Mouse (Mus musculus): Measurements from ENCODE around the gene Tnfrsf8. TPM values are rescaled to one million over a fixed set of nuclear protein-coding genes. Genes with fewer than 3 reads are reported as not detected.
"Not testable (repeated sequence)": the region's sequence is repeated elsewhere in the genome, so short reads cannot be mapped to it uniquely, and the experiment has no call there.

The Tnfrsf8 gene
- polyA plus RNA-seq, 1 experiment from 2014 or later: 0.59 TPM

DNA sequence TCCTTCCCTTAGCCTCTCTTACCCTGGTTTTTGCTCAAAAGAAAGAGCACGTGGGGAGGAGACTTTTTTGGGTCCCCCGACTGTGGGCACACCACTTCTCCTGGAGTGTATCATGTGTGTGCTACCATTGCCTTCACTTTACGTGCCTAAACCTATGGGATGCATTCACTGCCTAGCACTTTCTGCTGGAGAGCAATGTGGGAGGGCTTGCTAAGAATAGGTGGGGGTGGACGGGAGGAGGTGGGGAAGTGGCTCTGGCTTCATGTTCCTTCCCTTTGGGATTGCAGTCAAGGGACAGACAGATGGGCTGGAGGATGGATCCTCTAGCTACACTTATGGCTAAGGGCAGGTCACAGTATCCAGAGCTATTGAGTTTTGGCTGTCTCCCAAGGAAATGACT is 5.7 kb upstream of the Tnfrsf8 start:
- Histone ChIP-seq H3K27ac (no peak overlapping the region), H3K79me2 (ENCODE audit: inconsistent target) (no peaks in the 10 kb centered on the region), H3K4me3 (ENCODE audit: inconsistent target) (no peak overlapping the region), H3K36me3 (ENCODE audit: inconsistent target) (no peaks in the 10 kb centered on the region)
- 93% methylated on average over 4 of the region's 4 CpGs for WGBS (ENCODE audit: missing documents)

- no peaks in the 10 kb centered on the region for H3K36me3 ChIP-seq (ENCODE audit: inconsistent target)
- 66% methylated on average over 4 of the region's 4 CpGs for WGBS (ENCODE audit: missing documents)
- no peaks in the 10 kb centered on the region for H3K79me2 ChIP-seq (ENCODE audit: inconsistent target)
- H3K27ac ChIP-seq: no peak overlapping the region
- H3K4me3 ChIP-seq (ENCODE audit: inconsistent target): no peak overlapping the region
Observed at GRCm38 (mm10) chr4:145319274-145320226, 4.6 kb upstream of the Tnfrsf8 start.

- Histone ChIP-seq H3K27ac (no peak overlapping the region), H3K4me3 (ENCODE audit: inconsistent target) (no peak overlapping the region), H3K79me2 (ENCODE audit: inconsistent target) (no peaks in the 10 kb centered on the region), H3K36me3 (ENCODE audit: inconsistent target) (no peaks in the 10 kb centered on the region)
- 94% methylated on average over 5 of the region's 5 CpGs for WGBS (ENCODE audit: missing documents)
Observed at GRCm38 (mm10) chr4:145316708-145317107, 1.7 kb upstream of the Tnfrsf8 start.

- H3K4me3 ChIP-seq (ENCODE audit: inconsistent target): no peak overlapping the region
- no peaks in the 10 kb centered on the region for H3K79me2 ChIP-seq (ENCODE audit: inconsistent target)
- H3K36me3 ChIP-seq (ENCODE audit: inconsistent target): no peaks in the 10 kb centered on the region
- WGBS (ENCODE audit: missing documents): 71% methylated on average over 4 of the region's 4 CpGs
- H3K27ac ChIP-seq: no peak overlapping the region
Observed at GRCm38 (mm10) chr4:145313966-145314365, 998 bp downstream of the Tnfrsf8 start.

- H3K4me3 ChIP-seq (ENCODE audit: inconsistent target): no peak overlapping the region
- 92% methylated on average over 2 of the region's 3 CpGs for WGBS (ENCODE audit: missing documents)
Observed at GRCm38 (mm10) chr4:145313256-145313655, 1.7 kb downstream of the Tnfrsf8 start.

DNA sequence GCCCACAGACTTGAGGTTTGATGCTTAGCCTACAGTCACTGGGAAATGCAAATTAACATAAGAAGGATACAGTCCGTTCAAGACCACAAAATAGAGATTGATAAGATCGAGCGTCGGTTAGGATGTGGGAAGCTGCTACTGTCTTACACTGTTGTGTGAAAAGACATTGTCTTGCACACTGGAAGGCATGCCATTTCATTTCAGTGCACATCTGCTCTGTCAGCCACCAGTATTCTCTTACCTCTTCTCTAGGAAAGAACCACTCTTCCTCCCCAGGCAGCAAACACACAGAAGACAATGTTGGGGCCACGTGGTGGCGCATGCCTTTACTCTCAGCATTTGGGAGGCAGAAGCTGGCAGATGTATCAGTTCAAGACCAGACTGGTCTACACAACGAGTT is 2.4 kb downstream of the Tnfrsf8 start:
- H3K27ac ChIP-seq: no peak overlapping the region
- WGBS (ENCODE audit: missing documents): 37% methylated on average over 7 of the region's 7 CpGs
- H3K79me2 ChIP-seq (ENCODE audit: inconsistent target): no peaks in the 10 kb centered on the region
- no peaks in the 10 kb centered on the region for H3K36me3 ChIP-seq (ENCODE audit: inconsistent target)
- no peak overlapping the region for H3K4me3 ChIP-seq (ENCODE audit: inconsistent target)

More at GRCm38 (mm10) chr4:145313256-145313655, 1.7 kb downstream of the Tnfrsf8 start:
- no peaks in the 10 kb centered on the region for H3K79me2 ChIP-seq (ENCODE audit: inconsistent target)
- no peaks in the 10 kb centered on the region for H3K36me3 ChIP-seq (ENCODE audit: inconsistent target)
- H3K27ac ChIP-seq: no peak overlapping the region

DNA sequence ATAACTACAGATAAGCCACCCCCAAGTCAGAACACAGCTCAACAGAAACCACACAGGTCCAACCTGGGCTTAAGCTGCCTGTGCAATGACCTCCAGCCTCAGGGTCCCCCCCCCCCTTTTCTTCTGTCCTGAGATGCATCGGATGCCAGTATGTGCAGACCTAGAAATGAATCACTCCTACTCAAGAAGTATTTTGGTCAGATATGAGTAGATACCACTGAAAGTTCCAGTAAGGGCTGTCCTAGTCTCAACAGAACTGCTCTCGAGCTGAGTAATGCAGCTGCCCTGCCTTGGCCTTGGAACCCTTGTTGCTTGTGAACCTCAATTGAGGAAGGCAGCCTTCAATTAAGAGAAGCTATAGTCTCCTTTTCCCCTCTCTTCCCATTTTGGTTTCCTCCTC is 4.1 kb downstream of the Tnfrsf8 start:
- Histone ChIP-seq H3K27ac (no peak overlapping the region), H3K79me2 (ENCODE audit: inconsistent target) (no peaks in the 10 kb centered on the region), H3K4me3 (ENCODE audit: inconsistent target) (no peak overlapping the region), H3K36me3 (ENCODE audit: inconsistent target) (no peaks in the 10 kb centered on the region)
- 88% methylated on average over 2 of the region's 2 CpGs for WGBS (ENCODE audit: missing documents)

- H3K27ac ChIP-seq: no peak overlapping the region
- 84% methylated on average over 4 of the region's 4 CpGs for WGBS (ENCODE audit: missing documents)
- H3K79me2 ChIP-seq (ENCODE audit: inconsistent target): no peaks in the 10 kb centered on the region
- no peaks in the 10 kb centered on the region for H3K36me3 ChIP-seq (ENCODE audit: inconsistent target)
- no peak overlapping the region for H3K4me3 ChIP-seq (ENCODE audit: inconsistent target)
Observed at GRCm38 (mm10) chr4:145306422-145306821, 8.5 kb downstream of the Tnfrsf8 start.

DNA sequence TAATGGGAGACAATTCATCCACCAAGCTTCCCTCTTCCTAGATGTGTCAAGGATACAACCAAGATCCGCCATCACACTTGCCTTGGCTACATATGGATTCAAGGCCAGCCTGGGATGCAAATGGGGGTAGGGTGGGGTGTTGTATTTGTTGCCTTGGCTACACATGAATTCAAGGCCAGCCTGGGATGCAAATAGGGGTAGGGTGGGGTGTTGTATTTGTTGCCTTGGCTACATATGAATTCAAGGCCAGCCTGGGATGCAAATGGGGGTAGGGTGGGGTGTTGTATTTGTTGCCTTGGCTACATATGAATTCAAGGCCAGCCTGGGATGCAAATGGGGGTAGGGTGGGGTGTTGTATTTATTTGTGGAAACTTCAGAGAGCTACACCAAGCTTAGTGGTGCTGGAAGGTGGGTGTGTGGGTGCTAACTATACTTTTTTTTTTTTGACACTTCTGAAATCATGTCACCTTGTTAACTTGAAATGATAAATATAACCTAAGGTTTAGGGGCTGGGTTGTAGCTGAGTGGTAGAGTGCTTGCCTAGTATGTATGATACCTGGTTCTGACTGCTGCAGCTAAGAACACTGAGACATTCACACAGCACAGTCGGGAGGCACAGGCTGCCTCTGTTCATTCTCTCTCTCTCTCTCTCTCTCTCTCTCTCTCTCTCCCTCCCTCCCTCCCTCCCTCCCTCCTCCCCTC is 9.2 kb downstream of the Tnfrsf8 start:
- H3K4me3 ChIP-seq (ENCODE audit: inconsistent target); H3K79me2 ChIP-seq (ENCODE audit: inconsistent target); H3K36me3 ChIP-seq (ENCODE audit: inconsistent target); H3K27ac ChIP-seq: not testable (repeated sequence)
- 66% methylated on average over 2 of the region's 2 CpGs for WGBS (ENCODE audit: missing documents)

- H3K4me3 ChIP-seq (ENCODE audit: inconsistent target): no peak overlapping the region
- no peak overlapping the region for H3K27ac ChIP-seq
- WGBS (ENCODE audit: missing documents): 100% methylated on average over 2 of the region's 4 CpGs
- no peaks in the 10 kb centered on the region for H3K36me3 ChIP-seq (ENCODE audit: inconsistent target)
- no peaks in the 10 kb centered on the region for H3K79me2 ChIP-seq (ENCODE audit: inconsistent target)
Observed at GRCm38 (mm10) chr4:145304109-145304508, 10.9 kb downstream of the Tnfrsf8 start.

- H3K79me2 ChIP-seq (ENCODE audit: inconsistent target): no peaks in the 10 kb centered on the region
- WGBS (ENCODE audit: missing documents): 93% methylated on average over 3 of the region's 3 CpGs
- H3K36me3 ChIP-seq (ENCODE audit: inconsistent target): no peaks in the 10 kb centered on the region
- H3K4me3 ChIP-seq (ENCODE audit: inconsistent target): no peak overlapping the region
- H3K27ac ChIP-seq: no peak overlapping the region
Observed at GRCm38 (mm10) chr4:145302106-145302505, 12.9 kb downstream of the Tnfrsf8 start.

GRCm38 (mm10) chr4:145300210-145300927 is 14.6 kb downstream of the Tnfrsf8 start:
- 4% methylated on average over 9 of the region's 12 CpGs for WGBS (ENCODE audit: missing documents)
- H3K4me3 ChIP-seq (ENCODE audit: inconsistent target): no peak overlapping the region
- no peaks in the 10 kb centered on the region for H3K79me2 ChIP-seq (ENCODE audit: inconsistent target)
- H3K27ac ChIP-seq: no peak overlapping the region
- H3K36me3 ChIP-seq (ENCODE audit: inconsistent target): no peaks in the 10 kb centered on the region

DNA sequence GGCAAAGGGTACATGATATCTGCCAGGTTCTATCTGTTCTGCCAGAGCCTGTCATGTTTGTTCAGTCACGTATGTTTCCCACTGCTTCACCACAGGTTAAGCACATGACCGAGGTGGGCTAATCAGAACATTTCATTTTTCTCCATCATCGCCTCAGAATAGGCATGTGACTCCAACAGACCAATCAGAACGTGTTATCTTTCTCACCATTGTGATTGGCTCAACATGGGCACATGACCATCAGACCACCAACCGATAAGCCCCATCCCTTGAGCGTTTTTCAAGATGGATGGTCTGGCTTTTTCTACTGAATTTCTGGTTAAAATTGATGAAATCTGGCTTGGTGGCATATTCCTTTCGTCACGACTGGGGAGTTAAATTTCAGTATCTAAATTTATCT is 15.6 kb downstream of the Tnfrsf8 start:
- WGBS (ENCODE audit: missing documents): 83% methylated on average over 7 of the region's 8 CpGs
- Histone ChIP-seq H3K79me2 (ENCODE audit: inconsistent target) (no peaks in the 10 kb centered on the region), H3K4me3 (ENCODE audit: inconsistent target) (no peak overlapping the region), H3K27ac (no peak overlapping the region), H3K36me3 (ENCODE audit: inconsistent target) (no peaks in the 10 kb centered on the region)

DNA sequence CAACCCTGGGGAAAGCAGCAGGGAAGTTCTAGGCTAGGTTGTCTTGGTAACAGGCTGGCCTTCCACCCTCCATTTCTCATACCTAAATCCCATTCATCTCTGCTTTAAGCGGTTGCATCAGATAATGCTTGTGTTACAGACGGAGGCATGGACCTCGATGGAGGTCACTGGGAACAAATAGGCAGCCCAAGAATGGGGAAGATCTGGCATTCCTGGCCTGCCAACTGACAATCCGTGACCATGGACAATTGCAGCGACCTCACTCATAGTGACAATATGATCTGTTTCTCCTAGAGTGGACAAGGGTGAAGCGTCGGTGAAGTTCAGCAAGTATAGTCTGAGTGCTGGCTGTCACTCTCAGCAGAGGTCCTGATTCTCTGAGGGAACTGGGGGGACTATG is 16.1 kb downstream of the Tnfrsf8 start:
- Histone ChIP-seq H3K79me2 (ENCODE audit: inconsistent target) (no peaks in the 10 kb centered on the region), H3K4me3 (ENCODE audit: inconsistent target) (no peak overlapping the region)
- 92% methylated on average over 7 of the region's 7 CpGs for WGBS (ENCODE audit: missing documents)

More for the DNA sequence above, 16.1 kb downstream of the Tnfrsf8 start:
- Histone ChIP-seq H3K36me3 (ENCODE audit: inconsistent target) (no peaks in the 10 kb centered on the region), H3K27ac (no peak overlapping the region)

Data from macrophage (primary cell).